Mouse (Mus musculus) MEL (cell line): ENCODE results near the gene Gm26620.
A peak's percentile ranks its signal among the peaks of the same experiment; 100 is the strongest.

Experiments used
- CTCF ChIP-seq, 3 experiments: IDR thresholded peaks in 2 of 3; conservative IDR thresholded peaks in 1 of 3; 2 replicates each; pipeline ENCODE4 v1.5.1; 2011 to 2012; ENCODE audit warnings: low read length in 3 of 3, low read depth in 2 of 3, mild to moderate bottlenecking in 2 of 3, improper control_type of control experiment in 1 of 3, inconsistent platforms in 1 of 3, mixed read lengths in 1 of 3, moderate library complexity in 1 of 3; ENCODE audit not compliant: control insufficient read depth in 1 of 3, insufficient read depth in 1 of 3, poor library complexity in 1 of 3, severe bottlenecking in 1 of 3
- E2F4 ChIP-seq: IDR thresholded peaks from 2 replicates; pipeline ENCODE4 v1.6.1; 2011; ENCODE audit warnings: low read depth, low read length, improper control_type of control experiment, borderline replicate concordance
- MAX ChIP-seq: IDR thresholded peaks from 2 replicates; pipeline ENCODE4 v1.6.1; 2011; ENCODE audit warnings: low read length, improper control_type of control experiment
- POLR2A ChIP-seq, 2 experiments: IDR thresholded peaks; 2 replicates each; pipeline ENCODE4 v1.6.1; 2011 to 2012; ENCODE audit warnings: low read length in 2 of 2, mild to moderate bottlenecking in 2 of 2, control low read depth in 1 of 2, improper control_type of control experiment in 1 of 2, low read depth in 1 of 2, moderate library complexity in 1 of 2; ENCODE audit not compliant: control insufficient read depth in 1 of 2, insufficient read depth in 1 of 2, poor library complexity in 1 of 2
- TAL1 ChIP-seq: IDR thresholded peaks from 2 replicates; pipeline ENCODE4 v1.6.1; 2012; ENCODE audit warnings: mild to moderate bottlenecking, inconsistent platforms, low read length, moderate library complexity, mixed read lengths
- ZMIZ1 ChIP-seq: IDR thresholded peaks from 2 replicates; pipeline ENCODE4 v1.6.1; 2012; ENCODE audit warnings: low read depth, mild to moderate bottlenecking, inconsistent platforms, low read length, improper control_type of control experiment, moderate library complexity

DNA sequence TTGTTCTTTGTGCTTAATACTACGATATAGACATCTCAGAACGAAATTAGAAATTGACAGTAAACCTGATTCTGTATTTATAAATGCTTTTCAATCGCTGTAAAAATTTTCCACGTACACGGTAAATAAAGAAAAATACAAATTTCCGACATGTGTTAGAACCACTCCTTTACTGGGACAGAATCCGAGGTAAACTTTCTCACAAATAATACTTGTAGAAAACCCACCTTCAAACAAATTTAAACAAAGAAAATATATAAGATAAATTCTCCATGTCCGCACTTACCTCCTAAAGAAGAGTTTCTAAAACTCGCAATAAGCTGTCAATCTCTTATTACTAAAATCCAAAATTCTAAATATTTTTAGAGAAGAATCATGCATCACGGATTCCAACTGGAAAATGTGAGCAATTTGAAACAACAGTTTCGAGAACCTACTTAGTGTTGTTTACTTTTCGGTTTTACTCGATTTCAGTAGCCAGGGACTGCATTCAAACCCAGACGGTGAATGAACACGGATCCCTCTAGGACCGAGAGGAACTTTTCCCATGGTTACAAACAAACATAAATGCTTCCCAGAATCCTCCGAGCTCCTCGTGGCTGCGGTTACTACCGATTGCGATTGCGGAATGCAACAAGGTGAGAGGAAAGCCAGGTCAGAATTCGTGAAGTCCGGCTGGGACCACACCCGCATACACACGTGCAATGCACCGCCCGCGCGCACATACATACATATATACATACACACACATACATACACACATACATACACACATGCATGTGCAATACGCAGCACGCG, 16.6 kb upstream of the Gm26620 start:
- TF ChIP-seq CTCF (IDR thresholded peaks at IDR 0.05 in 2 of 3, conservative IDR thresholded peaks at IDR 0.05 in 1 of 3; ENCODE audit: control insufficient read depth in 1 of 3, insufficient read depth in 1 of 3, low read depth in 2 of 3, low read length in 3 of 3, poor library complexity in 1 of 3, severe bottlenecking in 1 of 3) (no peak), MAX (peak; percentile 95), ZMIZ1 (no peak), TAL1 (no peak), POLR2A (IDR thresholded peaks at IDR 0.05; ENCODE audit: control insufficient read depth in 1 of 2, insufficient read depth in 1 of 2, low read depth in 1 of 2, low read length in 2 of 2, poor library complexity in 1 of 2) (peak in 1 of 2 experiments; percentile 45; a peak in 1 of 4 replicates), E2F4 (no peak)
